Mouse (Mus musculus) retina, postnatal 7 days (tissue): ENCODE results near the gene Bet1l.
A peak's percentile ranks its signal among the peaks of the same experiment; 100 is the strongest.

Experiments used
- DNase-seq: peaks from one replicate; pipeline ENCODE4 v3.0.0-alpha.2; 2012; ENCODE audit warnings: low read depth, low spot score

Bet1l gene

GRCm38 (mm10) chr7:140833341-140833740 is 24.0 kb downstream of the Bet1l start:
- no peak for DNase-seq

DNA sequence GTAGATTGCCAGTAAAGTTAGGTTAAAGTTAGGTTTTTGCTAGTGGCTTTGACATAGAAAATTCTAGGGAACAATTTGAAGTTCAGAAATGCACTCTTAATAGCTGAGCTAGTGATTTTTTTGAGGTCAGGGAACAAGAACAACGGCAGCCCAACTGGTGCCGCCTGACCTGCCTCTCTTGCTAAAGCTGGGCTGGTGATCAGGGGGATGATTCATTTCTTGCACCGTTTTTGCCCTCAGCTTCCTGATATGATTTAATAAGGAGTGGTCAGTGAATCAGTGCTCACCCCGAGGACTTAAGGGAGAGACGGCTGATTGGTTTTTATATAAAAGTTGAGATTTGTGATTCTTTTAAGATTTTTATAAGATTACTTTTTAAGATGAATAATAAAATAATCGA is 25.9 kb downstream of the Bet1l start:
- no peak for DNase-seq

- peak; percentile 16 for DNase-seq
These were observed 29.1 kb downstream of the Bet1l start for GRCm38 (mm10) chr7:140828171-140828881.

DNA sequence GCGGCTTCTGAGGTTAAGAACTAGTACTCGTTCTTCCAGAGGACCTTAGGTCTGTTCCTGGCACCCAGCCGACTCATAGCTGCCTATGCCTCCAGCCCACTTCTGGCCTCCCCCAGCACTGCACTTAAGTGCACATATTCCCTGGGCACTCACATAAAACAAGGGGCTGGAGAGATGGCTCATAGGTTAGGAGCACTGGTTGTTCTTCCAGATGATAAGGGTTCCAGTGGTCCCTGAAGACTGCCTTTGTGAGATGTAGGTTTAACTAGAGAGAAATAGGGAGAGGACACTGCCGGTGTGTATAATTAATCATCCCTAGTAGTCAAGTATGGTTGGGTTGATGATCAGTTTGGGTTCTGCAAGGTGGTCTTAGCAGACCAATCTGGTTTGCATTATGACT is 34.6 kb downstream of the Bet1l start:
- no peak for DNase-seq

GRCm38 (mm10) chr7:140821653-140822329 is 35.6 kb downstream of the Bet1l start, which contains the start of gene Zfp941:
Gene Zfp941 (minus strand): TSS chr7:140822178.
- DNase-seq: peak; percentile 34

GRCm38 (mm10) chr7:140821305-140821652 is 36.1 kb downstream of the Bet1l start:
- no peak for DNase-seq

- no peak for DNase-seq
These were observed 37.2 kb downstream of the Bet1l start for GRCm38 (mm10) chr7:140820173-140820572.

DNA sequence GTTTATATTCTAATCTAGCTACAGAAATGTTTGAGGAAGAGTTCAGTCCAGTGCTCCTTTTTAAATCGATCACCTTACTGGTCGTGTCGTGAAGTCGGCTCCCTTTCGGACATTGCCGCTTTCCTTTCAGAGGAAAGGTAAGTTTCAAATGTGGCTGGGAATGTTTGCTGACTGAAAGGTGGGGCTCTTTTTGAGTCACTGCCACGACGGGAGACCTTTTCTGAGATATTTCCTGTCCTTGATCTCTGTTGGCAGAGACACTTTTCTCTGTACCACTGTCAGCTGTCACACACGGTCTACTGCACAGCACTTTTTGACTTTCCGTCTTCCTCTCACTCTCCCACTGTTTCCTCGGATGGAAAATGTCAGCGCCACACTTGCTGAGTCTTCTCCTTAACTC is 44.5 kb downstream of the Bet1l start:
- DNase-seq: no peak

DNA sequence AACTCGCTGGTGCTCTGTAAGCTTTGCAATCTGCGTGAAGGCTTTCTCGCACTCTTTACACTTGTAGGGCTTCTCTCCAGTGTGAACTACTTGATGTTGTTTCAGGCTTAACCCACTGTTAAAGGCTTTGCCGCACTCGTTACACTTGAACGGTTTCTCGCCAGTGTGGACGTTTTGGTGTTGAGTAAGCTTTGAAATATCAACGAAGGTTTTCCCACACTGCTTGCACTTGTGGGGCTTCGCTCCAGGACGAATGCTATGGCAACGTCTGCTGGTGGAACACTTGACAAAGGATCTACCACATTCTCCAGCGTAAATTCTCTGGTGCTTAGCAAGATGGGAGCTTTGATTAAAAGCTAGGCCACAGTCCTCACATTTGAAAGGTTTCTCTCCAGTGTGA is 45.7 kb downstream of the Bet1l start:
- DNase-seq: no peak

DNA sequence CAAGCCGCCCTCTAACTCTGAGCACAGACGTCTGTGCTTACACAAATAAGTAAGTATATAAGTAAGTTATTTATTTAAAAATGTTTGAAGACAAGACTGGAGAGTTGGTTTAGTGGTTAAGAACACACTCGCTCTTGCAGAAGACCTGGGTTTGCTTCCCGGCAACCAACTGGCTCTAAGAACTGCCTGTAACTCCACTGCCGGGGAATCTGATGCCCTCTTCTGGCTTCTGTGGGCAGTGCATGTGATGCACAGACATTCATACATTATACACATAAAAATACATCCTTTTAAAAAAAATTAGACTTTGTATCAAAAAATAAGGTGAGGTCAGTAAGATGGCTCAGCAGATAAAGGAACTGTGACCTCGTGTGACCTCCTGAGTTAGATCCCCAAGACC is 46.9 kb downstream of the Bet1l start:
- no peak for DNase-seq

- no peak for DNase-seq
These were observed 51.7 kb downstream of the Bet1l start for GRCm38 (mm10) chr7:140805704-140806103.
